Mouse (Mus musculus) hindbrain, embryonic 15.5 days (tissue): ENCODE data around the gene Il12b. TPM values are rescaled to one million over a fixed set of nuclear protein-coding genes. Genes with fewer than 3 reads are reported as not detected.

Source experiments
- ATAC-seq: fragments of 200-750 bp; cut with Nextera tagmentation; 2 replicates; pipeline ENCODE4 v1.8.0; 2017; ENCODE audit warnings: low read depth, moderate number of reproducible peaks, moderate TSS enrichment; ENCODE audit not compliant: low FRiP score
- H3K27ac ChIP-seq: fragments of 300-500 bp; sonication (generic); replicated peaks from 2 replicates; pipeline ENCODE4 v1.5.1; 2015; ENCODE audit warnings: mild to moderate bottlenecking, inconsistent platforms
- H3K27me3 ChIP-seq: fragments of 300-500 bp; sonication (generic); 2 replicates; pipeline ENCODE4 v1.6.1; 2015; ENCODE audit warnings: control low read depth, inconsistent platforms
- H3K36me3 ChIP-seq: fragments of 300-500 bp; sonication (generic); 2 replicates; pipeline ENCODE4 v1.6.1; 2015; ENCODE audit warnings: control low read depth, inconsistent platforms
- H3K4me1 ChIP-seq: fragments of 300-500 bp; sonication (generic); replicated peaks from 2 replicates; pipeline ENCODE4 v1.6.1; 2015; ENCODE audit warnings: control low read depth, inconsistent platforms
- H3K4me2 ChIP-seq: fragments of 300-500 bp; sonication (generic); 2 replicates; pipeline ENCODE4 v1.6.1; 2015; ENCODE audit warnings: moderate library complexity, mild to moderate bottlenecking, inconsistent platforms
- H3K4me3 ChIP-seq: fragments of 300-500 bp; sonication (generic); 2 replicates; pipeline ENCODE4 v1.5.1; 2015; ENCODE audit warnings: mild to moderate bottlenecking, inconsistent platforms
- H3K9ac ChIP-seq: fragments of 300-500 bp; sonication (generic); 2 replicates; pipeline ENCODE4 v1.6.1; 2015; ENCODE audit warnings: inconsistent platforms
- H3K9me3 ChIP-seq: fragments of 300-500 bp; sonication (generic); 2 replicates; pipeline ENCODE4 v1.6.1; 2016; ENCODE audit warnings: control low read depth, inconsistent platforms
- WGBS: fragments of 180-500 bp; shearing (Covaris S2); methylation state at CpG from one replicate; pipeline ENCODE4 v1.1.7; 2015; 5-methylcytosine and 5-hydroxymethylcytosine counted together
- polyA plus RNA-seq: library from polyadenylated mRNA; unstranded; fragments of >200 nt; fragmentation: Nextera tagmentation; extraction: Ambion mirVana; gene quantifications from 2 replicates; pipeline ENCODE4 v1.2.1, GENCODE M21; 2015

Il12b gene
- polyA plus RNA-seq, 1 experiment from 2014 or later: not detected

DNA sequence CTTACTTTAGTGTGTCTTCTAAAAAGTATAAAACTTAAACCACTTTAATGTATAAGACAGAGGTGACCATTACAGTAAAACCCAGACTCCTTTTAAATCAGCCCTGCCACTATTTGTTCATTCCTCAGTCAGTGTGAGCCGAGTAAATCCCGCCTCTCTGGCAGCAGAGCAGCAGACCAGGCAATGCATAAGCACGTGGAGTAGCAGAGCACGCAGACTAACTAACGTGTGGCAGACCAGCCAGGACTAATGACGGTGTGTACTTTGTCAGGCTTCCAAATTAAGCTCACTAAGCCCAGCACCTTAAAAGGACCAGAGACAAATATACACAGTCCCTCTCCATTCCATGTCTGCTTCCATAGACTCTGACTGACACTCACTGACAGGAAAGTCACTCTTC, 61.6 kb downstream of the Il12b start:
- Histone ChIP-seq H3K27me3 (no peaks in the 10 kb centered on the region), H3K27ac (no peak overlapping the region), H3K36me3 (peaks cover 41% of the 10 kb centered on the region), H3K9me3 (no peaks in the 10 kb centered on the region), H3K4me2 (no peak overlapping the region), H3K9ac (no peak overlapping the region), H3K4me3 (no peak overlapping the region), H3K4me1 (no peaks in the 10 kb centered on the region)
- WGBS: 78% methylated on average over 6 of the region's 6 CpGs
- ATAC-seq: no peak

Other genes starting within 250 kb of the Il12b start
- 56.0 and 57.0 TPM in 2 replicates for gene Ublcp1, start 70.4 kb downstream of the Il12b start, polyA plus RNA-seq
- gene Rnf145, start 118.9 kb downstream of the Il12b start, polyA plus RNA-seq: 119 TPM in 2 replicates
- 101 and 139 TPM in 2 replicates for gene Ebf1, start 217.3 kb downstream of the Il12b start, polyA plus RNA-seq